Mouse (Mus musculus) adrenal gland, adult 2 months (tissue): ENCODE measurements around the gene E130116L18Rik. TPM values are rescaled to one million over a fixed set of nuclear protein-coding genes. Genes with fewer than 3 reads are reported as not detected.
"Not testable (repeated sequence)": the region's sequence is repeated elsewhere in the genome, so short reads cannot be mapped to it uniquely, and the experiment has no call there.

Experiments
- DNase-seq: peaks from one replicate; pipeline ENCODE4 v3.0.0; 2021
- long read RNA-seq: library from polyadenylated mRNA; stranded (forward); transcript quantifications from one replicate; pipeline ENCODE4 v2.0.0, GENCODE M21; 2021
- polyA plus RNA-seq: library from polyadenylated mRNA; depleted of rRNA; stranded (reverse); fragments of >200 nt; gene quantifications from 2 replicates; pipeline ENCODE4 v1.2.3, GENCODE M21; 2012; rRNA removed
- total RNA-seq, 2 experiments: library from RNA; stranded (reverse); gene quantifications; 2 replicates each; pipeline ENCODE4 v1.2.3; 2021

E130116L18Rik gene
- total RNA-seq (not detected), polyA plus RNA-seq (2.1 TPM in 1 of 2 replicates, not detected in the other)
- long read RNA-seq, result 0 reads

- peak; percentile 92 for DNase-seq
Observed at GRCm38 (mm10) chr5:25222752-25223702, at the start of gene E130116L18Rik. Gene E130116L18Rik (minus strand): TSS chr5:25223153.

GRCm38 (mm10) chr5:25268258-25268888 is 45.4 kb upstream of the E130116L18Rik start:
- DNase-seq, result no peak

- DNase-seq, result no peak
Observed at GRCm38 (mm10) chr5:25262266-25262665, 39.3 kb upstream of the E130116L18Rik start.

GRCm38 (mm10) chr5:25261452-25261851 is 38.5 kb upstream of the E130116L18Rik start:
- DNase-seq, result no peak

GRCm38 (mm10) chr5:25256686-25257085 is 33.7 kb upstream of the E130116L18Rik start:
- no peak for DNase-seq

- no peak for DNase-seq
Observed at GRCm38 (mm10) chr5:25254491-25254890, 31.5 kb upstream of the E130116L18Rik start.

- DNase-seq, result no peak
Observed at GRCm38 (mm10) chr5:25252825-25253544, 30.0 kb upstream of the E130116L18Rik start.

GRCm38 (mm10) chr5:25252423-25252822 is 29.5 kb upstream of the E130116L18Rik start:
- no peak for DNase-seq

- DNase-seq, result no peak
Observed at GRCm38 (mm10) chr5:25247036-25247435, 24.1 kb upstream of the E130116L18Rik start.

GRCm38 (mm10) chr5:25246473-25246865 is 23.5 kb upstream of the E130116L18Rik start:
- DNase-seq, result no peak

GRCm38 (mm10) chr5:25245806-25246472 is 23.0 kb upstream of the E130116L18Rik start:
- DNase-seq, result peak; percentile 41

- no peak for DNase-seq
Observed at GRCm38 (mm10) chr5:25243101-25243500, 20.1 kb upstream of the E130116L18Rik start.

- DNase-seq, result not testable (repeated sequence)
Observed at GRCm38 (mm10) chr5:25224377-25224776, 1.4 kb upstream of the E130116L18Rik start.

GRCm38 (mm10) chr5:25221604-25222003 is 1.3 kb downstream of the E130116L18Rik start, which contains the start of gene Galnt11:
Gene Galnt11 (plus strand): TSS chr5:25221904.
- no peak for DNase-seq

- no peak for DNase-seq
Observed at GRCm38 (mm10) chr5:25215006-25215405, 7.9 kb downstream of the E130116L18Rik start.

GRCm38 (mm10) chr5:25213216-25213615 is 9.7 kb downstream of the E130116L18Rik start:
- DNase-seq, result peak; percentile 30

- DNase-seq, result no peak
Observed at GRCm38 (mm10) chr5:25211872-25212271, 11.1 kb downstream of the E130116L18Rik start.

GRCm38 (mm10) chr5:25190521-25190920 is 32.4 kb downstream of the E130116L18Rik start:
- peak; percentile 54 for DNase-seq

- peak; percentile 30 for DNase-seq
Observed at GRCm38 (mm10) chr5:25188802-25189201, 34.2 kb downstream of the E130116L18Rik start.

GRCm38 (mm10) chr5:25187727-25188126 is 35.2 kb downstream of the E130116L18Rik start:
- no peak for DNase-seq

- no peak for DNase-seq
Observed at GRCm38 (mm10) chr5:25184594-25184993, 38.4 kb downstream of the E130116L18Rik start.

GRCm38 (mm10) chr5:25183595-25183994 is 39.4 kb downstream of the E130116L18Rik start:
- DNase-seq, result no peak
